Mouse (Mus musculus) bone marrow macrophage, adult 2 months (primary cell): ENCODE data around the gene Nelfcd. TPM values are rescaled to one million over a fixed set of nuclear protein-coding genes. Genes with fewer than 3 reads are reported as not detected.
A peak's percentile ranks its signal among the peaks of the same experiment; 100 is the strongest.

Experiments
- H3K27ac ChIP-seq: 2 replicates; pipeline ENCODE4 v1.5.1; 2012; ENCODE audit warnings: low read depth, low read length; ENCODE audit not compliant: insufficient read depth
- H3K4me1 ChIP-seq: 2 replicates; pipeline ENCODE4 v1.6.1; 2012; ENCODE audit warnings: low read length; ENCODE audit not compliant: control insufficient read depth, insufficient read depth
- H3K4me3 ChIP-seq: 2 replicates; pipeline ENCODE4 v1.5.1; 2012; ENCODE audit warnings: mild to moderate bottlenecking, low read length, moderate library complexity; ENCODE audit not compliant: insufficient read depth
- CTCF ChIP-seq: IDR thresholded peaks from 2 replicates; pipeline ENCODE4 v1.5.1; 2012; ENCODE audit warnings: low read depth, mild to moderate bottlenecking, low read length, moderate library complexity
- POLR2A ChIP-seq: IDR thresholded peaks from 2 replicates; pipeline ENCODE4 v1.6.1; 2012; ENCODE audit warnings: mild to moderate bottlenecking, low read depth, low read length, borderline replicate concordance
- polyA plus RNA-seq: library from polyadenylated mRNA; stranded (reverse); fragments of >200 nt; gene quantifications from 2 replicates; pipeline ENCODE4 v1.2.4, GENCODE M21; 2012; ENCODE audit not compliant: missing spikeins, insufficient read depth, insufficient read length

The Nelfcd gene
- polyA plus RNA-seq, 1 experiment: 32.0 TPM

GRCm38 (mm10) chr2:174445018-174445417, 29.4 kb downstream of the Nelfcd start:
- no peak overlapping the region for H3K4me3 ChIP-seq
- peaks cover 22% of the 10 kb centered on the region for H3K4me1 ChIP-seq
- no peak overlapping the region for H3K27ac ChIP-seq
- TF ChIP-seq CTCF: no peak
- no peak for TF ChIP-seq POLR2A

GRCm38 (mm10) chr2:174446492-174446891, 30.9 kb downstream of the Nelfcd start:
- no peak for TF ChIP-seq POLR2A
- no peak for TF ChIP-seq CTCF
- peaks cover 10% of the 10 kb centered on the region for H3K4me1 ChIP-seq
- H3K27ac ChIP-seq: no peak overlapping the region
- H3K4me3 ChIP-seq: no peak overlapping the region

DNA sequence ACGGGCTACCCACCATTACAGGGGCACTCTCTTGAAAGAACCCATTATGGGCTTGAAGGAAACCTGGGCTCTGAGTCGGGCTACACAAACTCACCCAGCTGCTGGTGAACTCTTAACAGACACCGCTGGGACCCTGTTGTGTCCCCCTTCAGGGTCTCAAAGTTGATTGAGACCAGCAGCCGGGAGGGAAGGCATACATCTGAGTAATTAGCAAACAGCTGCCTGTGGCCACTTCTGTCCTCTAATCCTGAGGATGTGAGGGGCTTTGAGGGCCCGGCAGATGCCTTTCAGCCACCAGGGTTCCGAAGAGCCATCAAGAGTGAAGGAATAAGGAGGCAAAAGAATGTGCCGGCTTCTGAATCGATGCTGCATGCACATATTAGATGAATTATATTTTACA, 31.3 kb downstream of the Nelfcd start:
- TF ChIP-seq POLR2A (no peak), CTCF (no peak)
- Histone ChIP-seq H3K4me1 (peaks cover 6% of the 10 kb centered on the region), H3K4me3 (no peak overlapping the region), H3K27ac (no peak overlapping the region)

DNA sequence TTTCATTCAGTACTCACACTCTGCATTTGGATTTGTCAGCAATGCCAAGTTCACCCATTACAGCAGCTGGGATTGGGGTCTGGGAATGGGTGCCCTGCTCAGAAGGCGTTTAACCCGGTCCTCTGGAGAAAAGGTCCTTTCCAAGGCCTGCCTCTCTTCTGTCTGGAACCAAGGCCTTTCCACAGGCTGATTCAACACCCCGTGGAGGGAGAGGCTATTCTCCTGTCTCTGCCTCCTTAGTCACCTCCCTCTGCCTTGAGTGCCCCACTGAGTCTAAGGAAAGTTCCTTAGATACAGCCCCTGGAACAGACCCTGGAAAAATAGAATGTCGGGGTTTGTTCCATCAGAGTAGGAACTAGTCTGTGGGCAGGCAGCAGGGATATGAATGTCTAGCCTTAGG, 32.8 kb downstream of the Nelfcd start:
- Histone ChIP-seq H3K4me3 (no peak overlapping the region), H3K4me1 (peaks cover 1% of the 10 kb centered on the region; the same call in 1 of the 2 replicates), H3K27ac (no peak overlapping the region)
- no peak for TF ChIP-seq CTCF
- no peak for TF ChIP-seq POLR2A

DNA sequence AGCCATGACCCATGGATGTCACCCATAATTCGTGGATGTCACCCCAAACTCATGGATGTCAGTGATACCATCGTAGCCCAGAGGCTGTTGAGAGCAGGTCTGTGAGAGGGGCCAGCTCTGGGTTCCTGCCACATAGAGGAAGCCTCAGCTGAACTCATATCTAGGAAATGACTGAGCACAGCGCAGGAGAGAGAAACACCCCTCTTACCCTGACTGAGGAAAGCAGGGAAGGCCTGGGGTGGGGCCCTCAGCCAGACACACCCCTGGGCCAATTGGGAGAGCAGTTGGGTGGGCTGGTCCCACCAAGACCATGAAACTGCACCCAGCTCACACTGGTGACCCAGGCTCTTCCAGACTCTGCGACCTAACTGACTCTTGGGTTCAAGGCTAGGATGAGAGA, 34.7 kb downstream of the Nelfcd start, which contains the start of gene Tubb1:
TSS of gene Tubb1 (plus strand) at position 343 of the 400 bp plus-strand sequence.
- Histone ChIP-seq H3K27ac (no peak within 1 kb of the TSS), H3K4me1 (peaks cover 5% of the 10 kb centered on the region; the same call in 1 of the 2 replicates), H3K4me3 (no peak within 1 kb of the TSS)
- TF ChIP-seq CTCF (no peak), POLR2A (no peak)

GRCm38 (mm10) chr2:174453681-174454080, 38.1 kb downstream of the Nelfcd start:
- TF ChIP-seq POLR2A: no peak
- TF ChIP-seq CTCF: peak; percentile 45; the same call in 1 of the 2 replicates
- no peak overlapping the region for H3K27ac ChIP-seq
- H3K4me1 ChIP-seq: peaks cover 5% of the 10 kb centered on the region; the same call in 1 of the 2 replicates
- H3K4me3 ChIP-seq: no peak overlapping the region

DNA sequence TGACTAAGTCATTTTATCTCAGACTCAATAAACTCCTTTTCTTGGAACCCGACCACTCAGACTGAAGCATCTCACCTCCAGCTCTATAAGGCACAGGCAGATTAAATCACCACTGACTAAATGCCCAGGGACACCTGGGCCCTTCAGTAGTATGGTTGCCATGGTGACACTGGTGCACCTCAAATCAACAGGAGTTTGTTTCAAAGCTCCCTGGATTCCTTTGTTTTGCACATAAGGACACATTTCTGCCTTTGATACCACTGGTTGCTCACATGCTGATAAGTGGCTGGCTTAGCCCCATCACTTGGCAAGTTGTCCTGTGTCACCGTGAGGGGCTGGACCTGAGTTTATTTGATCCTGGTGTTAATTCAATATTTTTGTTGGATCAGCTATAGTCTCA, 43.8 kb downstream of the Nelfcd start:
- Histone ChIP-seq H3K4me1 (peaks cover 3% of the 10 kb centered on the region), H3K4me3 (no peak overlapping the region), H3K27ac (no peak overlapping the region)
- no peak for TF ChIP-seq POLR2A
- TF ChIP-seq CTCF: no peak

DNA sequence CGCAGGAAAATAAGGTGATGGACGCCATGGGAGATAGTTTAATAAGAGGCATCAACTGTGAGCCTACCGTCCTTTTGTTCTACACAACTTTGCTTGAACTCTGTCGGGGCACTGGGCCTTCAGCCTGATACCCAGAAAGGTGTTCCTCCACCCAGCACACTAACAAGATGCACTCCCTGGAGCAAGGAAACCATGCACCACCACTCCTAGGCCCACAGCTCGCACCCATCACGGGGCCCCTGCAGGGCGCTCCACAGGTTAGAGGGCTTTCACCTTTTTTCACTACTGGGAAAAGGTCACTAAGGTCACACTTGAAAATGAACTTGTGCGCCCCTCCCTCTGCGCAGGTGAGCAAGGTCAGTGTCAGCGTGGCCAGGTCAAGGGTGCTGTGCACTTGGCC, 47.8 kb downstream of the Nelfcd start:
- TF ChIP-seq POLR2A: no peak
- no peak for TF ChIP-seq CTCF
- Histone ChIP-seq H3K4me1 (peaks cover 3% of the 10 kb centered on the region), H3K27ac (peak overlapping the region; percentile 54; the same call in 1 of the 2 replicates), H3K4me3 (peak overlapping the region; percentile 84)

- Histone ChIP-seq H3K27ac (peak within 1 kb of the TSS; percentile 54), H3K4me1 (peaks cover 3% of the 10 kb centered on the region), H3K4me3 (peak within 1 kb of the TSS; percentile 84)
- no peak for TF ChIP-seq POLR2A
- TF ChIP-seq CTCF: no peak
These were observed 48.4 kb downstream of the Nelfcd start, which contains the start of gene Atp5e for GRCm38 (mm10) chr2:174463789-174464523. TSS of gene Atp5e (minus strand) at chr2:174464105.

DNA sequence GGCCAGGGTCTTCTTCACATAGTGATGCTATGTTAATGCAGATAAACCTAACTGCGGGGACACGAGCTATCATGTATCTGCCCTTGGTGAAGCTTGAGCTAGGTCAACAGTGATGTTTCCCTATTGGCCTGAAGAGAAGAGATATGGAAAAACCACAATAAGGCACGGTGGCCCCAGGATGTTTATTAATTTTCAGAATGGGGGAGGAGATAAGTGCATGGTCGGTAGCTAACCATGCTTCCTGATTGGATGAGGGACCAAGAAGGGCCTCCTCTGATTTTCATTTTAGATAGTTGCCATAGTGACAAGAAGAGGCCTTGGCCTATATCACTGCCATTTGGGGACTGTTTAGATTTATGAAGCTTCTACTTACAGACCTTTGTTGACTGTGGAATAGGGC, 54.7 kb downstream of the Nelfcd start:
- TF ChIP-seq POLR2A (no peak), CTCF (no peak)
- Histone ChIP-seq H3K4me1 (peaks cover 30% of the 10 kb centered on the region), H3K27ac (no peak overlapping the region), H3K4me3 (no peak overlapping the region)
